Mouse (Mus musculus): ENCODE results near the gene Chil1.

Gene Chil1

GRCm38 (mm10) chr1:134204230-134204629 lies 22.3 kb downstream of the Chil1 start:
- DNase-seq (ENCODE audit: low spot score in 2 of 2), result no peak

GRCm38 (mm10) chr1:134205296-134206018 lies 23.5 kb downstream of the Chil1 start:
- DNase-seq (ENCODE audit: low spot score in 2 of 2), result no peak

GRCm38 (mm10) chr1:134206085-134206484 lies 24.1 kb downstream of the Chil1 start:
- DNase-seq (ENCODE audit: low spot score in 2 of 2), result no peak

- DNase-seq (ENCODE audit: low spot score in 2 of 2), result no peak
Measured at GRCm38 (mm10) chr1:134210179-134210755, 28.3 kb downstream of the Chil1 start.

- DNase-seq (ENCODE audit: low spot score in 2 of 2), result no peak
Measured at GRCm38 (mm10) chr1:134211043-134211442, 29.1 kb downstream of the Chil1 start.

- no peak for DNase-seq (ENCODE audit: low spot score in 2 of 2)
Measured at GRCm38 (mm10) chr1:134211631-134212030, 29.7 kb downstream of the Chil1 start.

- no peak for DNase-seq (ENCODE audit: low spot score in 2 of 2)
Measured at GRCm38 (mm10) chr1:134212351-134212750, 30.4 kb downstream of the Chil1 start.

GRCm38 (mm10) chr1:134213405-134213804 lies 31.4 kb downstream of the Chil1 start:
- DNase-seq (ENCODE audit: low spot score in 2 of 2), result no peak

GRCm38 (mm10) chr1:134215059-134215458 lies 33.1 kb downstream of the Chil1 start:
- DNase-seq (ENCODE audit: low spot score in 2 of 2), result no peak

- no peak for DNase-seq (ENCODE audit: low spot score in 2 of 2)
Measured at GRCm38 (mm10) chr1:134215751-134216628, 34.0 kb downstream of the Chil1 start.

- DNase-seq (ENCODE audit: low spot score in 2 of 2), result no peak
Measured at GRCm38 (mm10) chr1:134216629-134216971, 34.6 kb downstream of the Chil1 start.

- DNase-seq (ENCODE audit: low spot score in 2 of 2), result no peak
Measured at GRCm38 (mm10) chr1:134217028-134217481, 35.1 kb downstream of the Chil1 start.

- no peak for DNase-seq (ENCODE audit: low spot score in 2 of 2)
Measured at GRCm38 (mm10) chr1:134217942-134218341, 36.0 kb downstream of the Chil1 start.

- no peak for DNase-seq (ENCODE audit: low spot score in 2 of 2)
Measured at GRCm38 (mm10) chr1:134219608-134220007, 37.6 kb downstream of the Chil1 start.

- DNase-seq (ENCODE audit: low spot score in 2 of 2), result no peak
Measured at GRCm38 (mm10) chr1:134221172-134221571, 39.2 kb downstream of the Chil1 start.

- DNase-seq (ENCODE audit: low spot score in 2 of 2), result no peak
Measured at GRCm38 (mm10) chr1:134222122-134223055, 40.4 kb downstream of the Chil1 start.

- DNase-seq (ENCODE audit: low spot score in 2 of 2), result no peak
Measured at GRCm38 (mm10) chr1:134224649-134225227, 42.8 kb downstream of the Chil1 start.

GRCm38 (mm10) chr1:134225375-134225774 lies 43.4 kb downstream of the Chil1 start:
- DNase-seq (ENCODE audit: low spot score in 2 of 2), result no peak

GRCm38 (mm10) chr1:134226739-134227138 lies 44.8 kb downstream of the Chil1 start:
- DNase-seq (ENCODE audit: low spot score in 2 of 2), result no peak

GRCm38 (mm10) chr1:134229806-134230575 lies 48.0 kb downstream of the Chil1 start:
- no peak for DNase-seq (ENCODE audit: low spot score in 2 of 2)

All from spleen, postnatal 10 days (tissue).